Mouse (Mus musculus) bone marrow macrophage, adult 2 months (primary cell): ENCODE measurements around the gene Camkk1.

Experiments
- CTCF ChIP-seq: IDR thresholded peaks from 2 replicates; pipeline ENCODE4 v1.5.1; 2012; ENCODE audit warnings: low read depth, mild to moderate bottlenecking, low read length, moderate library complexity
- POLR2A ChIP-seq: IDR thresholded peaks from 2 replicates; pipeline ENCODE4 v1.6.1; 2012; ENCODE audit warnings: mild to moderate bottlenecking, low read depth, low read length, borderline replicate concordance

- TF ChIP-seq CTCF (no peak), POLR2A (no peak)
These were observed 21.1 kb upstream of the Camkk1 start for GRCm38 (mm10) chr11:72997529-72998326.
